8 mouse cellular contexts compared by ENCODE assay signal in the genomic region with DNA sequence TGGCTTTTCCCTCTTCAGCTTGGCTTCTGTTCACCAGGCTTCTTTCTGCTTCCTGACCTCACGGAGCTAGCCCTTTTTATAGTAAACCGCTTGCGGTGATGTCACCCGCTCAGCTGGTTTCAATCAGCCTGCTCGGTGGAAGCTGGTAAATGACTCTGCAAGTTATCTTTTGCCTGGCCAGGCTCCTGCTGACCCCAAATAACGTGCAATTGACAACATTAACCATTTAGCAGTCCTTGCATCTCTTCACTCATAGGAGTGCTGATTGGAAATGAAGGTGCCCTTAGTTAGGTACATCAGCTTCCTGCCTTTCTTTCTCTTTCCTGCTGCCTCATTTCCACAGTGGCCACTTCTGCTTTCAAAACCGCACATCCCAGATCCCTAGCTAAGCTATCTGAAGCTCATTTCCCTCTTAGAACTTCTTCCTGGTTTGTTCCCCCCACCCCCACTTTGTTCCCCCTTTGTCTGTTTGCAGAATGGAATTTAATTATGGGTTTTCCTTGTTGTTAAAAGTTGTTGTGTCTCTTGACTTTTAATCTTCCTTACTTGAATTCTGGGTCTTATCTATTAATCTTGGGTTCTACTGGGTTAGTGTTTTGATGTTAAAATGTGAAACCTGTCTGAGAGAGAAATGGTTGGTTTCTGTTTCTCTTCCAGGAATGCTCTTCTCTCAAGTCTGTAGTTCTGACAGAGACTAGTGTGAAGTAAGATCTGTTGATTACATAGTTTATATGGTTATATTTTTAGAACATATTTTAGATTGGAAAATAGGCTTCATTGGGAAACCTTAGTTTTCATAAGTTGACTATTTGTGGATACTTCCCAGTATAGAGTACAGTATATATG. TPM values are rescaled to one million over a fixed set of nuclear protein-coding genes. Genes with fewer than 3 reads are reported as not detected.
DNase-seq lines count a peak whose midpoint lies in the region; ATAC-seq and TF ChIP-seq lines count a peak whose summit lies in the region.

No protein-coding gene starts in this region.

- DNase-seq in cerebellum, postnatal 4 days (ENCODE audit: low spot score in 2 of 2): no peak
- peak; percentile 74 for DNase-seq in embryo, embryonic 11 days
- DNase-seq in limb, embryonic 10.5 days (ENCODE audit: low spot score): peak; percentile 81
- DNase-seq in forebrain, postnatal 0 days: no peak

- peak overlapping the region; percentile 54 for H3K27ac ChIP-seq in heart, embryonic 16.5 days (ENCODE audit: low read length)
- no peak overlapping the region for H3K27ac ChIP-seq in limb, embryonic 10.5 days
- no peak overlapping the region for H3K27ac ChIP-seq in forebrain, postnatal 0 days (ENCODE audit: low read depth, low read length)

- peak overlapping the region; percentile 58 for H3K4me2 ChIP-seq in heart, embryonic 16.5 days (ENCODE audit: low read depth, low read length)
- H3K4me2 ChIP-seq in forebrain, postnatal 0 days (ENCODE audit: low read depth): no peak overlapping the region

- no peak for TF ChIP-seq CTCF in forebrain, postnatal 0 days (IDR thresholded peaks at IDR 0.05; ENCODE audit: low read depth)

- WGBS in heart, embryonic 16.5 days: 9% methylated on average over 7 of the region's 7 CpGs
- WGBS in limb, embryonic 10.5 days: 18% methylated on average over 7 of the region's 7 CpGs
- 63% methylated on average over 7 of the region's 7 CpGs for WGBS in forebrain, postnatal 0 days

- peak overlapping the region; percentile 36 for H3K4me3 ChIP-seq in heart, embryonic 16.5 days (ENCODE audit: low read length)
- H3K4me3 ChIP-seq in limb, embryonic 10.5 days: 0 out of 2 replicates have a peak overlapping the region, but pooled peaks have one; percentile 4
- no peak overlapping the region for H3K4me3 ChIP-seq in forebrain, postnatal 0 days (ENCODE audit: low read depth, low read length)

- H3K27me3 ChIP-seq in heart, embryonic 16.5 days (ENCODE audit: control insufficient read depth, insufficient read depth, low read length): no peaks in the 10 kb centered on the region
- no peaks in the 10 kb centered on the region for H3K27me3 ChIP-seq in limb, embryonic 10.5 days (ENCODE audit: low read depth, poor library complexity, severe bottlenecking)
- no peaks in the 10 kb centered on the region for H3K27me3 ChIP-seq in forebrain, postnatal 0 days (ENCODE audit: insufficient read depth, low read length)

- H3K4me1 ChIP-seq in heart, embryonic 16.5 days (ENCODE audit: control insufficient read depth, insufficient read depth, low read length): peaks cover 21% of the 10 kb centered on the region
- peaks cover 39% of the 10 kb centered on the region for H3K4me1 ChIP-seq in limb, embryonic 10.5 days
- H3K4me1 ChIP-seq in forebrain, postnatal 0 days (ENCODE audit: insufficient read depth): no peaks in the 10 kb centered on the region

- peak; percentile 97 for ATAC-seq in cerebellum, adult (ENCODE audit: insufficient number of reproducible peaks, low FRiP score, low TSS enrichment)
- ATAC-seq in activated CD4-positive, CD25-positive, alpha-beta regulatory T cell, adult 4 months: peak; percentile 70
- peak; percentile 86 for ATAC-seq in heart, embryonic 16.5 days (replicated peaks; ENCODE audit: extremely low read depth, insufficient read depth, low FRiP score)
- peak; percentile 80 for ATAC-seq in megakaryocyte progenitor cell, adult 5-6 weeks (replicated peaks; ENCODE audit: poor library complexity)
- no peak for ATAC-seq in forebrain, postnatal 0 days

- H3K9ac ChIP-seq in heart, embryonic 16.5 days (ENCODE audit: low read length): peak overlapping the region; percentile 25
- no peak overlapping the region for H3K9ac ChIP-seq in forebrain, postnatal 0 days

- no peaks in the 10 kb centered on the region for H3K36me3 ChIP-seq in heart, embryonic 16.5 days (ENCODE audit: control insufficient read depth, insufficient read depth)
- no peaks in the 10 kb centered on the region for H3K36me3 ChIP-seq in limb, embryonic 10.5 days
- H3K36me3 ChIP-seq in forebrain, postnatal 0 days (ENCODE audit: insufficient read depth): no peaks in the 10 kb centered on the region

- H3K9me3 ChIP-seq in heart, embryonic 16.5 days (replicated peaks; ENCODE audit: control insufficient read depth, low read length): peaks cover 3% of the 10 kb centered on the region; the same call in 1 of the 2 replicates
- H3K9me3 ChIP-seq in limb, embryonic 10.5 days (replicated peaks): no peaks in the 10 kb centered on the region
- H3K9me3 ChIP-seq in forebrain, postnatal 0 days (ENCODE audit: low read length): no peaks in the 10 kb centered on the region

RNA-seq across cellular contexts. Expression of a gene that starts 55.6 kb away (rescaled TPM):
- 10 to 100 TPM; 13.5 to 21.0 TPM for polyA plus RNA-seq in activated CD4-positive, CD25-positive, alpha-beta regulatory T cell, adult 4 months (2017; shearing (Covaris generic))
- polyA plus RNA-seq in heart, embryonic 16.5 days (2015; fragmentation: Nextera tagmentation; extraction: Ambion mirVana): 42.6 and 44.8 TPM in 2 replicates
- 34.3 and 47.4 TPM in 2 replicates for polyA plus RNA-seq in limb, embryonic 10.5 days (2016; fragmentation: Nextera tagmentation; extraction: Ambion mirVana)
- total RNA-seq in megakaryocyte progenitor cell, adult 5-6 weeks (2015): 68.8 and 76.0 TPM in 2 replicates
- total RNA-seq in megakaryocyte progenitor cell, adult 5-6 weeks (2017): 60.1 and 63.1 TPM in 2 replicates
- total RNA-seq in forebrain, postnatal 0 days (2014; rRNA removed): 223 and 229 TPM in 2 replicates
- polyA plus RNA-seq in forebrain, postnatal 0 days (2015; fragmentation: Nextera tagmentation; extraction: Ambion mirVana): 162 and 231 TPM in 2 replicates

Comparison
In these comparisons a context has a peak if more than half of its experiments do, and no peak if none do; other contexts are left out.
1. DNase-seq: peak in embryo, embryonic 11 days (single experiment) and limb, embryonic 10.5 days (single experiment); none in cerebellum, postnatal 4 days (0 of 2) and forebrain, postnatal 0 days (single experiment).